Mouse (Mus musculus) C2C12 (cell line): Measurements from ENCODE around the gene Akap13. TPM values are rescaled to one million over a fixed set of nuclear protein-coding genes. Genes with fewer than 3 reads are reported as not detected.

Source experiments
- H3K27me3 ChIP-seq: one replicate; pipeline ENCODE4 v1.6.1; 2011; ENCODE audit not compliant: control insufficient read depth, insufficient read depth, insufficient read length
- H3K36me3 ChIP-seq: one replicate; pipeline ENCODE4 v1.6.1; 2011; ENCODE audit not compliant: control insufficient read depth, insufficient read depth
- H3K4me3 ChIP-seq: one replicate; pipeline ENCODE4 v1.5.1; 2011; ENCODE audit warnings: mild to moderate bottlenecking, control low read depth; ENCODE audit not compliant: poor library complexity, insufficient read depth, severe bottlenecking
- H3K79me2 ChIP-seq: one replicate; pipeline ENCODE4 v1.6.1; 2011; ENCODE audit not compliant: control insufficient read depth, insufficient read depth
- H3K79me3 ChIP-seq: one replicate; pipeline ENCODE4 v1.6.1; 2011; ENCODE audit warnings: low read depth, control low read depth
- H3ac ChIP-seq: one replicate; pipeline ENCODE3; 2011; ENCODE audit warnings: low read depth; ENCODE audit not compliant: control insufficient read depth, insufficient read length
- CEBPB ChIP-seq: IDR thresholded peaks from one replicate; pipeline ENCODE4 v1.6.1; 2011; ENCODE audit warnings: low read depth, mild to moderate bottlenecking, control low read depth, moderate library complexity
- CTCF ChIP-seq: IDR thresholded peaks from one replicate; pipeline ENCODE4 v1.5.1; 2011; ENCODE audit not compliant: control insufficient read depth, insufficient read depth, insufficient read length
- FOSL1 ChIP-seq: IDR thresholded peaks from one replicate; pipeline ENCODE4 v1.8.0; 2011; ENCODE audit warnings: mild to moderate bottlenecking, low read length; ENCODE audit not compliant: poor library complexity, insufficient read depth, severe bottlenecking
- MAX ChIP-seq: IDR thresholded peaks from one replicate; pipeline ENCODE4 v1.6.1; 2011; ENCODE audit warnings: mild to moderate bottlenecking, control low read depth
- MYOD1 ChIP-seq: IDR thresholded peaks from one replicate; pipeline ENCODE4 v1.6.1; 2011; ENCODE audit warnings: low read depth; ENCODE audit not compliant: control insufficient read depth, insufficient read length
- MYOG ChIP-seq: IDR thresholded peaks from one replicate; pipeline ENCODE4 v1.6.1; 2011; ENCODE audit not compliant: control insufficient read depth, insufficient read length; ENCODE audit errors: extremely low read depth
- USF1 ChIP-seq: IDR thresholded peaks from one replicate; pipeline ENCODE4 v1.6.1; 2011; ENCODE audit warnings: low read depth, mild to moderate bottlenecking, control low read depth, moderate library complexity
- polyA plus RNA-seq: library from polyadenylated mRNA; unstranded; fragments of >200 nt; fragmentation: generic; extraction: Trizol; gene quantifications from one replicate; pipeline ENCODE4 v1.2.1, GENCODE M21; 2012; ENCODE audit warnings: missing spikeins

Gene Akap13
- polyA plus RNA-seq, 1 experiment: 11.1 TPM

- Histone ChIP-seq H3K36me3 (no peaks in the 10 kb centered on the region), H3K79me3 (peaks cover 2% of the 10 kb centered on the region), H3K27me3 (no peaks in the 10 kb centered on the region), H3K4me3 (no peak overlapping the region), H3ac (no peak overlapping the region), H3K79me2 (peaks cover 41% of the 10 kb centered on the region)
- TF ChIP-seq CTCF: no peak
- TF ChIP-seq MYOG: no peak
- no peak for TF ChIP-seq MYOD1
These were observed 43.9 kb downstream of the Akap13 start for GRCm38 (mm10) chr7:75499271-75499670.

GRCm38 (mm10) chr7:75500164-75500563 is 44.8 kb downstream of the Akap13 start:
- Histone ChIP-seq H3K36me3 (no peaks in the 10 kb centered on the region), H3ac (no peak overlapping the region), H3K79me3 (peaks cover 2% of the 10 kb centered on the region), H3K4me3 (no peak overlapping the region), H3K79me2 (peaks cover 41% of the 10 kb centered on the region), H3K27me3 (no peaks in the 10 kb centered on the region)
- TF ChIP-seq USF1 (no peak), CTCF (no peak), MAX (no peak), FOSL1 (no peak), MYOD1 (no peak), MYOG (no peak), CEBPB (no peak)

- H3K4me3 ChIP-seq: no peak overlapping the region
- peaks cover 40% of the 10 kb centered on the region for H3K79me2 ChIP-seq
- no peak for TF ChIP-seq CEBPB
- TF ChIP-seq CTCF: no peak
- no peak for TF ChIP-seq USF1
- TF ChIP-seq MYOD1: no peak
- TF ChIP-seq FOSL1: no peak
- TF ChIP-seq MYOG: no peak
- no peak for TF ChIP-seq MAX
- no peak overlapping the region for H3ac ChIP-seq
- H3K79me3 ChIP-seq: peaks cover 2% of the 10 kb centered on the region
- H3K36me3 ChIP-seq: no peaks in the 10 kb centered on the region
- no peaks in the 10 kb centered on the region for H3K27me3 ChIP-seq
These were observed 45.5 kb downstream of the Akap13 start for GRCm38 (mm10) chr7:75500793-75501192.

DNA sequence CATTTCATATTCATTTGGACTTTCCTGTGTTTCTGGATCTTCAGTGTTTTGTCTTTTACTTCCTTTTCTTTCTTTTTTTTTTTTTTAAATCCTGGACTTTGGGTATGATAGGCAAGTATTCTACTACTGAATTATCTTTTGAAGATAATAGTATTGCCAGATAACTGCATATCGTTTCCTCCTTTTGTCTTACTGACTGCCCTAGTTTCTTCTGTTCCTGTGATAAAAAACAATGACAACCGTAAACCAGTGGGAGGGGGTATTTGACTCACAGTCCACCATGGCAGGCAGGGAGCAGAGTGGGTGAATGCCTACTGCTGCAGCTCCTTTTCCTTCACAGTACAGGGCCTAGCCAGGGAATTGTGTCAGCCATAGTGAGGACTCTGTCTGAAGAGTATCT is 49.2 kb downstream of the Akap13 start:
- Histone ChIP-seq H3K79me3 (peaks cover 2% of the 10 kb centered on the region), H3ac (no peak overlapping the region), H3K27me3 (no peaks in the 10 kb centered on the region), H3K79me2 (peaks cover 22% of the 10 kb centered on the region), H3K36me3 (no peaks in the 10 kb centered on the region), H3K4me3 (no peak overlapping the region)
- no peak for TF ChIP-seq MYOG
- no peak for TF ChIP-seq MAX
- no peak for TF ChIP-seq MYOD1
- TF ChIP-seq CTCF: no peak
- no peak for TF ChIP-seq CEBPB
- no peak for TF ChIP-seq FOSL1
- TF ChIP-seq USF1: no peak

DNA sequence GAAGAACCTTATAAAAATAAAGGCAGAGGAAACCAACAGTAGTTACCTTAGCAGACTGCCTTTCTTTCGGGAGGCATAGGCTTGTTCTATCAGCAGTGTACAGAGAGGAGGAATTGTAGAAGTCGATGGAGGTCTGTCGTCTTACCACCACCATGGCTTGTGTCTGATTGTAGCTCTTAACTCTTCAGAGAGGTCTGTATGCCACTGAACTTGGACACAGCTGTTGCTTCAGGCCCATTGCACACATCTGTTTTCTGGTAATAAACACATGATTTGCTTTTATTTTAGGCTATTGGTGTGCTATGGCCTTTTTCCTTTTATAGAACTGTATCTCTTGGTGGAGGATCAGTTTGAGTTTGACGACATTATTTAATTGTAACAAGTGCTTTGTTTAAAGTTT is 51.3 kb downstream of the Akap13 start:
- no peaks in the 10 kb centered on the region for H3K79me3 ChIP-seq
- H3K27me3 ChIP-seq: no peaks in the 10 kb centered on the region
- H3K79me2 ChIP-seq: peaks cover 7% of the 10 kb centered on the region
- H3ac ChIP-seq: no peak overlapping the region
- no peak for TF ChIP-seq MYOG
- TF ChIP-seq FOSL1: no peak
- no peak for TF ChIP-seq CEBPB
- no peak for TF ChIP-seq MAX
- TF ChIP-seq USF1: no peak
- TF ChIP-seq CTCF: no peak
- no peak for TF ChIP-seq MYOD1
- no peak overlapping the region for H3K4me3 ChIP-seq
- H3K36me3 ChIP-seq: no peaks in the 10 kb centered on the region

DNA sequence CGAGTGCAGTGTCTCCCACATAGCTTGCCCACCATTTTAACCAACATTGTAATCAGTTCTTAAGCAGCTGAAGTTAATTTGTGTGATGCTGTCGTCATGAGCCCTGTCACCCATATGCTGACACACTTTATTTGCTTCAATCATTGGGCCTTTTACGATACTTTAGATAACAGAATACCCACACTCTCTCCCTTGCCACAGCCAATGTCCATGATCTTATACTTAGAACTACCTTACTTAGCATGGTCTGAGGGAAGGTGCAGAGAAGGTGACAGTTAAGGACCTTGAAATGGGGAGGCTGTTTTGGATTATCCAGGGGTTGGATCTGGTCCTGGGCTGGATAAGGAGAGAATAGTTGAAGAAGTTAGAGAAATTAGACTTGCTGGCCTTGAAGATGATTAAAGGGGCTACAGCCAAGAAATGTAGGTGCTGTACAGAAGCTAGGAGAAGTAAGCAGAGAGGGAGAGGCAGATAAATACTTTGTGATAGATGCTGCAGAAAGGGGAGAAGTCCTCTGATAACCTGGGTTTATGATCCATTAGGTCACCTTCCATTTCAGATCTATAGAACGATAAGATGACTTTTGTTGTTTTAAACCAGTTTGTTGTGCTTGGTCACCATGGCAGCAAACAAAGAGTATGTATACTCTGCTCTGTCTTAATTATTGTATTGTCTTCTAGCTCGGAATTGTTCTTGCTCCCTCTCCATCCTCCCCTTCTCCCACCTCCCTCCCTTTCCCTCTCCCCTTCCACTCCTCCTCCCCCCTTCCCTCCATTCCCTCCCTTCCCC is 53.9 kb downstream of the Akap13 start:
- Histone ChIP-seq H3K36me3 (no peaks in the 10 kb centered on the region), H3K27me3 (no peaks in the 10 kb centered on the region), H3K4me3 (no peak overlapping the region), H3K79me3 (peaks cover 5% of the 10 kb centered on the region), H3ac (no peak overlapping the region), H3K79me2 (peaks cover 23% of the 10 kb centered on the region)
- TF ChIP-seq USF1: no peak
- no peak for TF ChIP-seq CEBPB
- no peak for TF ChIP-seq MYOD1
- no peak for TF ChIP-seq FOSL1
- TF ChIP-seq MYOG: no peak
- no peak for TF ChIP-seq MAX
- TF ChIP-seq CTCF: no peak
